In genomic region chr16:8791949-8792557, GRCm38 (mm10) we compare ENCODE assay signal across 8 mouse cellular contexts. TPM values are rescaled to one million over a fixed set of nuclear protein-coding genes. Genes with fewer than 3 reads are reported as not detected.
A peak's percentile ranks its signal among the peaks of the same experiment; 100 is the strongest.
DNase-seq lines count a peak whose midpoint lies in the region; ATAC-seq and TF ChIP-seq lines count a peak whose summit lies in the region.
"Had no signal": no experiment of that assay in that cellular context is flagged by ENCODE, and none has a peak within 500 bp of the region (broad histone marks: within the 10 kb centered on the region; RNA-seq: fewer than 3 reads in every experiment).

Gene Usp7 (minus strand): TSS chr16:8792308.

- H3K9ac ChIP-seq in ES-Bruce4 (ENCODE audit: low read depth, poor library complexity, severe bottlenecking) = peak within 1 kb of the TSS; percentile 58
- H3K9ac ChIP-seq in limb, embryonic 15.5 days = no peak within 1 kb of the TSS
- H3K9ac ChIP-seq in stomach, embryonic 16.5 days (ENCODE audit: low read length) = no peak within 1 kb of the TSS

- H3K4me3 ChIP-seq in C2C12 (ENCODE audit: insufficient read depth, poor library complexity, severe bottlenecking) = no peak within 1 kb of the TSS
- peak within 1 kb of the TSS; percentile 87 for H3K4me3 ChIP-seq in ES-Bruce4 (ENCODE audit: low read depth, low read length)
- H3K4me3 ChIP-seq in limb, embryonic 15.5 days = no peak within 1 kb of the TSS
- H3K4me3 ChIP-seq in stomach, embryonic 16.5 days (replicated peaks; ENCODE audit: low read length) = no peak within 1 kb of the TSS
- H3K4me3 ChIP-seq: megakaryocyte, embryonic 14.5 days had no signal

- H3K4me1 ChIP-seq in ES-Bruce4 (ENCODE audit: control insufficient read depth, insufficient read depth, low read length) = peaks cover 5% of the 10 kb centered on the region
- no peaks in the 10 kb centered on the region for H3K4me1 ChIP-seq in limb, embryonic 15.5 days
- H3K4me1 ChIP-seq in stomach, embryonic 16.5 days (ENCODE audit: control insufficient read depth, insufficient read depth, low read length) = no peaks in the 10 kb centered on the region

- peak within 1 kb of the TSS; percentile 68 for H3K27ac ChIP-seq in ES-Bruce4 (ENCODE audit: insufficient read depth, low read length)
- no peak within 1 kb of the TSS for H3K27ac ChIP-seq in limb, embryonic 15.5 days
- no peak within 1 kb of the TSS for H3K27ac ChIP-seq in stomach, embryonic 16.5 days (ENCODE audit: low read length)

- no peak within 1 kb of the TSS for H3K4me2 ChIP-seq in limb, embryonic 15.5 days
- no peak within 1 kb of the TSS for H3K4me2 ChIP-seq in stomach, embryonic 16.5 days (ENCODE audit: low read depth, low read length)

- peak; percentile 60; the same call in 1 of the 2 replicates for TF ChIP-seq EP300 in ES-Bruce4 (IDR thresholded peaks at IDR 0.05; ENCODE audit: insufficient read depth, low read depth, low read length)

- no peaks in the 10 kb centered on the region for H3K79me3 ChIP-seq in C2C12 (ENCODE audit: low read depth)

- no peaks in the 10 kb centered on the region for H3K27me3 ChIP-seq in C2C12 (ENCODE audit: control insufficient read depth, insufficient read depth, insufficient read length)
- H3K27me3 ChIP-seq in ES-Bruce4 (ENCODE audit: control insufficient read depth, insufficient read depth, low read length, poor library complexity, severe bottlenecking) = no peaks in the 10 kb centered on the region
- no peaks in the 10 kb centered on the region for H3K27me3 ChIP-seq in limb, embryonic 15.5 days
- no peaks in the 10 kb centered on the region for H3K27me3 ChIP-seq in stomach, embryonic 16.5 days (ENCODE audit: control insufficient read depth, insufficient read depth, low read length)

- no peak for ATAC-seq in erythroid progenitor cell, adult 5-6 weeks (replicated peaks; ENCODE audit: low FRiP score, poor library complexity, severe bottlenecking)
- no peak for ATAC-seq in limb, embryonic 15.5 days (ENCODE audit: insufficient number of reproducible peaks, low FRiP score, low TSS enrichment, low read depth)
- ATAC-seq in stomach, embryonic 16.5 days (ENCODE audit: insufficient read depth, low FRiP score) = no peak

- H3K36me3 ChIP-seq in C2C12 (ENCODE audit: control insufficient read depth, insufficient read depth) (no peaks in the 10 kb centered on the region), ES-Bruce4 (ENCODE audit: control insufficient read depth, insufficient read depth, low read length, poor library complexity, severe bottlenecking) (no peaks in the 10 kb centered on the region; the same call in 1 of the 2 replicates)
- H3K36me3 ChIP-seq in limb, embryonic 15.5 days = no peaks in the 10 kb centered on the region
- no peaks in the 10 kb centered on the region for H3K36me3 ChIP-seq in stomach, embryonic 16.5 days (ENCODE audit: control insufficient read depth, insufficient read depth, low read length)

- H3K9me3 ChIP-seq in ES-Bruce4 (replicated peaks; ENCODE audit: control insufficient read depth, insufficient read depth, low read length, poor library complexity, severe bottlenecking) = no peaks in the 10 kb centered on the region
- H3K9me3 ChIP-seq in limb, embryonic 15.5 days = no peaks in the 10 kb centered on the region
- H3K9me3 ChIP-seq in stomach, embryonic 16.5 days (replicated peaks; ENCODE audit: control insufficient read depth, low read length) = no peaks in the 10 kb centered on the region
- H3K9me3 ChIP-seq: megakaryocyte, embryonic 14.5 days had no signal

- H3K79me2 ChIP-seq in C2C12 (ENCODE audit: control insufficient read depth, insufficient read depth) = no peaks in the 10 kb centered on the region

- TF ChIP-seq CTCF in C2C12 (IDR thresholded peaks at IDR 0.05; ENCODE audit: control insufficient read depth, insufficient read depth, insufficient read length) (no peak), ES-Bruce4 (IDR thresholded peaks at IDR 0.05; ENCODE audit: low read depth, low read length) (no peak)

- WGBS in limb, embryonic 15.5 days = 91% methylated on average over 20 of the region's 20 CpGs
- 92% methylated on average over 20 of the region's 20 CpGs for WGBS in stomach, embryonic 16.5 days

- no peak within 1 kb of the TSS for H3ac ChIP-seq in C2C12 (ENCODE audit: control insufficient read depth, insufficient read length, low read depth)

- no peak for DNase-seq in heart, postnatal 4 days
- DNase-seq in frontal cortex, postnatal 10 days (ENCODE audit: low spot score in 2 of 2) = no peak

- TF ChIP-seq POLR2A in ES-Bruce4 (IDR thresholded peaks at IDR 0.05; ENCODE audit: insufficient read depth, low read length) = peak; percentile 97

TF ChIP-seq in C2C12, 6 proteins besides CTCF, POLR2A, EP300 and RAD21:
- TF ChIP-seq CEBPB (IDR thresholded peaks at IDR 0.05; ENCODE audit: low read depth) = no peak
- TF ChIP-seq USF1 (IDR thresholded peaks at IDR 0.05; ENCODE audit: low read depth) = no peak
- TF ChIP-seq MYOG (IDR thresholded peaks at IDR 0.05; ENCODE audit: control insufficient read depth, extremely low read depth, insufficient read length) = no peak
- TF ChIP-seq FOSL1 (IDR thresholded peaks at IDR 0.05; ENCODE audit: insufficient read depth, low read length, poor library complexity, severe bottlenecking) = no peak
- TF ChIP-seq MAX (IDR thresholded peaks at IDR 0.05) = no peak
- no peak for TF ChIP-seq MYOD1 (IDR thresholded peaks at IDR 0.05; ENCODE audit: control insufficient read depth, insufficient read length, low read depth)

RNA-seq across cellular contexts. Expression of gene Usp7, which starts in this region (rescaled TPM):
- polyA plus RNA-seq in C2C12 (2012; fragmentation: generic; extraction: Trizol) = 28.2 TPM
- 339 and 341 TPM in 2 replicates for polyA plus RNA-seq in ES-Bruce4 (2011; ENCODE audit: insufficient read depth, insufficient read length, low read depth, missing spikeins)
- 742 and 897 TPM in 2 replicates for total RNA-seq in erythroid progenitor cell, adult 5-6 weeks (2015; ENCODE audit: low replicate concordance)
- total RNA-seq in erythroid progenitor cell, adult 5-6 weeks (2017; ENCODE audit: low replicate concordance) = 1,089 and 1,449 TPM in 2 replicates
- 10 to 100 TPM; 93.2 to 93.6 TPM for total RNA-seq in heart, postnatal 4 days (2021)
- 27.8 and 28.9 TPM in 2 replicates for polyA plus RNA-seq in limb, embryonic 15.5 days (2015; fragmentation: Nextera tagmentation; extraction: Ambion mirVana)
- 24.4 and 28.6 TPM in 2 replicates for polyA plus RNA-seq in stomach, embryonic 16.5 days (2015; fragmentation: Nextera tagmentation; extraction: Ambion mirVana)

Comparison
In these comparisons a context has a peak if more than half of its experiments do, and no peak if none do; other contexts are left out.
1. RNA of gene Usp7 (total RNA-seq): 742 to 1,449 TPM in erythroid progenitor cell, adult 5-6 weeks; 93.2 to 93.6 TPM in heart, postnatal 4 days; every median in the first group is over 4 times any median in the second.
2. RNA of gene Usp7 (polyA plus RNA-seq): 339 to 341 TPM in ES-Bruce4; 27.8 to 28.9 TPM in limb, embryonic 15.5 days, 28.2 TPM in C2C12 (single experiment) and 24.4 to 28.6 TPM in stomach, embryonic 16.5 days; every median in the first group is over 10 times any median in the second.